Comparison of ENCODE assay signal across 9 mouse cellular contexts in genomic region chr5:27048926-27049325, GRCm38 (mm10).
A peak's percentile ranks its signal among the peaks of the same experiment; 100 is the strongest.
DNase-seq lines count a peak whose midpoint lies in the region; ATAC-seq lines count a peak whose summit lies in the region.
"Had no signal": no experiment of that assay in that cellular context is flagged by ENCODE, and none has a peak within 500 bp of the region (broad histone marks: within the 10 kb centered on the region; RNA-seq: fewer than 3 reads in every experiment).

No protein-coding gene starts in this region.

- H3K27me3 ChIP-seq in midbrain, embryonic 14.5 days (ENCODE audit: control insufficient read depth, insufficient read depth, low read length): 0 out of 2 replicates have a peak, but pooled peaks cover 6% of the 10 kb centered on the region
- H3K27me3 ChIP-seq: Patski had no signal

- peak overlapping the region; percentile 93 for H3K4me2 ChIP-seq in midbrain, embryonic 14.5 days (ENCODE audit: low read length)

- H3K4me1 ChIP-seq in midbrain, embryonic 14.5 days (ENCODE audit: control insufficient read depth, insufficient read depth, low read length): peaks cover 13% of the 10 kb centered on the region; the same call in 1 of the 2 replicates

- 8% methylated on average over 9 of the region's 9 CpGs for WGBS in midbrain, embryonic 14.5 days

- H3K4me3 ChIP-seq in midbrain, embryonic 14.5 days (replicated peaks; ENCODE audit: low read depth, low read length): peak overlapping the region; percentile 60

- peak overlapping the region; percentile 66 for H3K27ac ChIP-seq in midbrain, embryonic 14.5 days (replicated peaks; ENCODE audit: low read depth, low read length)

- H3K9me3 ChIP-seq in midbrain, embryonic 14.5 days (ENCODE audit: control insufficient read depth, low read length): no peaks in the 10 kb centered on the region

- H3K9ac ChIP-seq in midbrain, embryonic 14.5 days (replicated peaks; ENCODE audit: low read length): peak overlapping the region; percentile 88

- DNase-seq in layer of hippocampus, adult 11-12 months (ENCODE audit: low spot score): peak; percentile 36
- no peak for DNase-seq in layer of hippocampus, adult 8-10 months (ENCODE audit: low spot score in 2 of 2)
- peak; percentile 45 for DNase-seq in cerebellum, adult 9-10 months
- DNase-seq in frontal cortex, postnatal 25 days (ENCODE audit: low spot score in 2 of 2): peak; percentile 14 to 27
- DNase-seq in midbrain, embryonic 14.5 days: no peak
- no peak for DNase-seq in thymus, postnatal 36 days
- no peak for DNase-seq in lung, postnatal 25 days (ENCODE audit: low spot score)
- no peak for DNase-seq in spleen, adult 18-20 months

- H3K36me3 ChIP-seq in midbrain, embryonic 14.5 days (ENCODE audit: control insufficient read depth, insufficient read depth, low read length): no peaks in the 10 kb centered on the region

- ATAC-seq in midbrain, embryonic 14.5 days (ENCODE audit: low FRiP score, low TSS enrichment): peak; percentile 31; the same call in 1 of the 2 replicates
- ATAC-seq: Patski had no signal

Comparison
In these comparisons a context has a peak if more than half of its experiments do, and no peak if none do; other contexts are left out.
1. DNase-seq: peak in layer of hippocampus, adult 11-12 months (single experiment), cerebellum, adult 9-10 months (single experiment) and frontal cortex, postnatal 25 days (2 of 2); none in layer of hippocampus, adult 8-10 months (0 of 2), midbrain, embryonic 14.5 days (single experiment), thymus, postnatal 36 days (0 of 2), lung, postnatal 25 days (single experiment) and spleen, adult 18-20 months (0 of 2).